Mouse (Mus musculus) bone marrow macrophage, adult 2 months (primary cell): ENCODE data around the gene Dnmt3a.

Experiments used
- CTCF ChIP-seq: IDR thresholded peaks from 2 replicates; pipeline ENCODE4 v1.5.1; 2012; ENCODE audit warnings: low read depth, mild to moderate bottlenecking, low read length, moderate library complexity
- POLR2A ChIP-seq: IDR thresholded peaks from 2 replicates; pipeline ENCODE4 v1.6.1; 2012; ENCODE audit warnings: mild to moderate bottlenecking, low read depth, low read length, borderline replicate concordance

- TF ChIP-seq CTCF (no peak), POLR2A (no peak)
Observed at GRCm38 (mm10) chr12:3917668-3918341, 112.0 kb downstream of the Dnmt3a start.
